Mouse (Mus musculus): ENCODE measurements at regions not wholly inside any gene's neighbourhood (a gene's known extent, or its start where the extent isn't known, plus 50 kb on each side); places are given as distances from the start of the nearest gene placed in this dataset.

- Histone ChIP-seq H3K36me3 (ENCODE audit: control insufficient read depth, insufficient read depth, low read length) (no peaks in the 10 kb centered on the region), H3K27ac (ENCODE audit: low read length) (no peak overlapping the region), H3K4me2 (ENCODE audit: low read depth, low read length) (no peak overlapping the region), H3K4me1 (ENCODE audit: control insufficient read depth, insufficient read depth, low read length) (peaks cover 2% of the 10 kb centered on the region; the same call in 1 of the 2 replicates), H3K4me3 (replicated peaks; ENCODE audit: low read length) (no peak overlapping the region), H3K9me3 (replicated peaks; ENCODE audit: control insufficient read depth, low read length) (no peaks in the 10 kb centered on the region), H3K9ac (ENCODE audit: low read length) (no peak overlapping the region), H3K27me3 (ENCODE audit: control insufficient read depth, insufficient read depth, low read length) (no peaks in the 10 kb centered on the region)
- WGBS = 46% methylated on average over 10 of the region's 10 CpGs
- ATAC-seq (ENCODE audit: insufficient read depth, low FRiP score) = no peak
These were observed 206.5 kb upstream of the Sash1 start for GRCm38 (mm10) chr10:9092237-9092885.

GRCm38 (mm10) chr10:9090961-9091360 lies 205.1 kb upstream of the Sash1 start:
- H3K4me1 ChIP-seq (ENCODE audit: control insufficient read depth, insufficient read depth, low read length) = peaks cover 2% of the 10 kb centered on the region; the same call in 1 of the 2 replicates
- 83% methylated on average over 6 of the region's 6 CpGs for WGBS
- no peak overlapping the region for H3K4me3 ChIP-seq (replicated peaks; ENCODE audit: low read length)
- no peaks in the 10 kb centered on the region for H3K9me3 ChIP-seq (replicated peaks; ENCODE audit: control insufficient read depth, low read length)
- H3K27ac ChIP-seq (ENCODE audit: low read length) = no peak overlapping the region
- no peaks in the 10 kb centered on the region for H3K27me3 ChIP-seq (ENCODE audit: control insufficient read depth, insufficient read depth, low read length)
- no peak overlapping the region for H3K9ac ChIP-seq (ENCODE audit: low read length)
- peak; percentile 44; the same call in 1 of the 2 replicates for ATAC-seq (ENCODE audit: insufficient read depth, low FRiP score)
- no peaks in the 10 kb centered on the region for H3K36me3 ChIP-seq (ENCODE audit: control insufficient read depth, insufficient read depth, low read length)
- no peak overlapping the region for H3K4me2 ChIP-seq (ENCODE audit: low read depth, low read length)

GRCm38 (mm10) chr10:9087871-9088270 lies 202.0 kb upstream of the Sash1 start:
- whole genome bisulfite sequencing = 89% methylated on average over 3 of the region's 3 CpGs

GRCm38 (mm10) chr10:9087171-9087570 lies 201.3 kb upstream of the Sash1 start:
- H3K9me3 ChIP-seq (replicated peaks; ENCODE audit: control insufficient read depth, low read length) = no peaks in the 10 kb centered on the region
- no peak for ATAC-seq (ENCODE audit: insufficient read depth, low FRiP score)
- no peak overlapping the region for H3K27ac ChIP-seq (ENCODE audit: low read length)
- WGBS = 66% methylated on average over 3 of the region's 3 CpGs
- H3K9ac ChIP-seq (ENCODE audit: low read length) = no peak overlapping the region
- H3K4me3 ChIP-seq (replicated peaks; ENCODE audit: low read length) = no peak overlapping the region
- H3K4me1 ChIP-seq (ENCODE audit: control insufficient read depth, insufficient read depth, low read length) = no peaks in the 10 kb centered on the region
- no peaks in the 10 kb centered on the region for H3K36me3 ChIP-seq (ENCODE audit: control insufficient read depth, insufficient read depth, low read length)
- H3K4me2 ChIP-seq (ENCODE audit: low read depth, low read length) = no peak overlapping the region
- no peaks in the 10 kb centered on the region for H3K27me3 ChIP-seq (ENCODE audit: control insufficient read depth, insufficient read depth, low read length)

More at GRCm38 (mm10) chr10:9087871-9088270, 202.0 kb upstream of the Sash1 start:
- no peak overlapping the region for H3K9ac ChIP-seq (ENCODE audit: low read length)
- no peak for ATAC-seq (ENCODE audit: insufficient read depth, low FRiP score)
- no peak overlapping the region for H3K4me2 ChIP-seq (ENCODE audit: low read depth, low read length)
- no peak overlapping the region for H3K4me3 ChIP-seq (replicated peaks; ENCODE audit: low read length)
- H3K27me3 ChIP-seq (ENCODE audit: control insufficient read depth, insufficient read depth, low read length) = no peaks in the 10 kb centered on the region
- H3K9me3 ChIP-seq (replicated peaks; ENCODE audit: control insufficient read depth, low read length) = no peaks in the 10 kb centered on the region
- H3K4me1 ChIP-seq (ENCODE audit: control insufficient read depth, insufficient read depth, low read length) = no peaks in the 10 kb centered on the region; the same call in 1 of the 2 replicates
- no peaks in the 10 kb centered on the region for H3K36me3 ChIP-seq (ENCODE audit: control insufficient read depth, insufficient read depth, low read length)
- no peak overlapping the region for H3K27ac ChIP-seq (ENCODE audit: low read length)

- no peak overlapping the region for H3K4me3 ChIP-seq (replicated peaks; ENCODE audit: low read length)
- no peaks in the 10 kb centered on the region for H3K4me1 ChIP-seq (ENCODE audit: control insufficient read depth, insufficient read depth, low read length)
- H3K9ac ChIP-seq (ENCODE audit: low read length) = no peak overlapping the region
- H3K27ac ChIP-seq (ENCODE audit: low read length) = no peak overlapping the region
- WGBS = 82% methylated on average over 2 of the region's 2 CpGs
- no peaks in the 10 kb centered on the region for H3K36me3 ChIP-seq (ENCODE audit: control insufficient read depth, insufficient read depth, low read length)
- H3K4me2 ChIP-seq (ENCODE audit: low read depth, low read length) = no peak overlapping the region
- H3K9me3 ChIP-seq (replicated peaks; ENCODE audit: control insufficient read depth, low read length) = no peaks in the 10 kb centered on the region
- H3K27me3 ChIP-seq (ENCODE audit: control insufficient read depth, insufficient read depth, low read length) = no peaks in the 10 kb centered on the region
- ATAC-seq (ENCODE audit: insufficient read depth, low FRiP score) = no peak
These were observed 200.8 kb upstream of the Sash1 start for GRCm38 (mm10) chr10:9086666-9087065.

GRCm38 (mm10) chr10:9085441-9085840 lies 199.6 kb upstream of the Sash1 start:
- no peak overlapping the region for H3K27ac ChIP-seq (ENCODE audit: low read length)
- H3K4me1 ChIP-seq (ENCODE audit: control insufficient read depth, insufficient read depth, low read length) = no peaks in the 10 kb centered on the region
- H3K9ac ChIP-seq (ENCODE audit: low read length) = no peak overlapping the region
- H3K27me3 ChIP-seq (ENCODE audit: control insufficient read depth, insufficient read depth, low read length) = no peaks in the 10 kb centered on the region
- H3K4me2 ChIP-seq (ENCODE audit: low read depth, low read length) = no peak overlapping the region
- no peak for ATAC-seq (ENCODE audit: insufficient read depth, low FRiP score)
- H3K4me3 ChIP-seq (replicated peaks; ENCODE audit: low read length) = no peak overlapping the region
- 85% methylated on average over 7 of the region's 7 CpGs for WGBS
- no peaks in the 10 kb centered on the region for H3K9me3 ChIP-seq (replicated peaks; ENCODE audit: control insufficient read depth, low read length)
- H3K36me3 ChIP-seq (ENCODE audit: control insufficient read depth, insufficient read depth, low read length) = no peaks in the 10 kb centered on the region

GRCm38 (mm10) chr10:9074916-9075315 lies 189.0 kb upstream of the Sash1 start:
- no peak overlapping the region for H3K4me2 ChIP-seq (ENCODE audit: low read depth, low read length)
- no peak overlapping the region for H3K4me3 ChIP-seq (replicated peaks; ENCODE audit: low read length)
- H3K9ac ChIP-seq (ENCODE audit: low read length) = no peak overlapping the region
- H3K27me3 ChIP-seq (ENCODE audit: control insufficient read depth, insufficient read depth, low read length) = no peaks in the 10 kb centered on the region
- 91% methylated on average over 2 of the region's 2 CpGs for WGBS
- H3K4me1 ChIP-seq (ENCODE audit: control insufficient read depth, insufficient read depth, low read length) = no peaks in the 10 kb centered on the region
- H3K27ac ChIP-seq (ENCODE audit: low read length) = no peak overlapping the region
- ATAC-seq (ENCODE audit: insufficient read depth, low FRiP score) = no peak
- H3K36me3 ChIP-seq (ENCODE audit: control insufficient read depth, insufficient read depth, low read length) = no peaks in the 10 kb centered on the region
- no peaks in the 10 kb centered on the region for H3K9me3 ChIP-seq (replicated peaks; ENCODE audit: control insufficient read depth, low read length)

- no peaks in the 10 kb centered on the region for H3K9me3 ChIP-seq (replicated peaks; ENCODE audit: control insufficient read depth, low read length)
- no peak overlapping the region for H3K27ac ChIP-seq (ENCODE audit: low read length)
- no peaks in the 10 kb centered on the region for H3K4me1 ChIP-seq (ENCODE audit: control insufficient read depth, insufficient read depth, low read length)
- no peak overlapping the region for H3K4me2 ChIP-seq (ENCODE audit: low read depth, low read length)
- no peak overlapping the region for H3K4me3 ChIP-seq (replicated peaks; ENCODE audit: low read length)
- H3K9ac ChIP-seq (ENCODE audit: low read length) = no peak overlapping the region
- 20% methylated on average over 5 of the region's 5 CpGs for WGBS
- H3K27me3 ChIP-seq (ENCODE audit: control insufficient read depth, insufficient read depth, low read length) = no peaks in the 10 kb centered on the region
- no peak for ATAC-seq (ENCODE audit: insufficient read depth, low FRiP score)
- H3K36me3 ChIP-seq (ENCODE audit: control insufficient read depth, insufficient read depth, low read length) = no peaks in the 10 kb centered on the region
These were observed 185.8 kb upstream of the Sash1 start for GRCm38 (mm10) chr10:9071630-9072029.

GRCm38 (mm10) chr10:9069608-9070190 lies 183.8 kb upstream of the Sash1 start:
- Histone ChIP-seq H3K9me3 (replicated peaks; ENCODE audit: control insufficient read depth, low read length) (no peaks in the 10 kb centered on the region), H3K4me1 (ENCODE audit: control insufficient read depth, insufficient read depth, low read length) (no peaks in the 10 kb centered on the region), H3K36me3 (ENCODE audit: control insufficient read depth, insufficient read depth, low read length) (no peaks in the 10 kb centered on the region), H3K4me3 (replicated peaks; ENCODE audit: low read length) (no peak overlapping the region), H3K27me3 (ENCODE audit: control insufficient read depth, insufficient read depth, low read length) (no peaks in the 10 kb centered on the region), H3K4me2 (ENCODE audit: low read depth, low read length) (no peak overlapping the region), H3K9ac (ENCODE audit: low read length) (no peak overlapping the region), H3K27ac (ENCODE audit: low read length) (no peak overlapping the region)
- WGBS = 72% methylated on average over 13 of the region's 13 CpGs
- ATAC-seq (ENCODE audit: insufficient read depth, low FRiP score) = no peak
